Mouse (Mus musculus) cerebellum, adult (tissue): ENCODE results near the gene Pnisr.

Experiments used
- ATAC-seq: cut with Nextera tagmentation; 2 replicates; pipeline ENCODE4 v1.9.2; 2017; ENCODE audit warnings: mild to moderate bottlenecking, moderate library complexity, mixed read lengths; ENCODE audit not compliant: insufficient number of reproducible peaks, low FRiP score, low TSS enrichment

Gene Pnisr

DNA sequence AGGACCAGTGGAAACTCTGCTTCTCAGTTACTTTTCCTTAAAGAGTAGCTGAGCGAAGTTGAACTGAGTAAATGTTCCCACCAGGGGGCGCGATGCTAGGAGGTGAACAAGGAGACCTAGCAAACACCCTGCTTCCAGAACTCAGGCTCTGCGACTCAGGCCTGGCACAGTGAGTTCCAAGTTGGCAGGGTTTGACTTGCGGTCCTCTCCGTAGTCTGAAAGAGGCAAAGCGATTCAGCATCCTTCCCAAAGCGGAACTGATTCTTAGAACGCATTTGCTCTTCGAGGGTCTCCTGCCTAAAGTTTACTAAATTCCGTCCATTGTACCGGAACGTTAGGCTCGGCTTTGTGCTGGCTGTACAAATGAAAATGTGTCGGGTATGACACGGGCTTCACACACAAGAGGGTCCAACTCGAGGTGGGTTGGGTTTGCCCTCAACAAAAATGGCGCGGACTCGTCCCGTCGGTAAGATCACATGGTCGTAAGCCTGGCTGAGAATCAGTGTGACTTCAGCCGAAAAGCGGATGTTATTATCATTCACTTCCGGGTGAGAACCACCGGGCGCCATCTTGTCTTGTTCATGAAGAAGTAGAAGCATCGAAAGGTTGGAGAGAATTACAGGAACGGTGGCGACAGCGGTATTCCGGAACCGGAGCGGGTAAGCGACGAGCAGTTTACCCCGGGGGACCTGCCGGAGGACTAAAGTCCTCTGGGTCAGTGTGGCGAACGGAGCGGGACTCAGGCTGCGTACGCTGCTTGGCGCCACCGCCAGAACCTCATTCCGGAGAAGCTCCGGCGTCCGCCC is at the start of gene Pnisr:
Gene Pnisr (plus strand): TSS at position 103 of the 806 bp plus-strand sequence.
- peak; percentile 95 for ATAC-seq

DNA sequence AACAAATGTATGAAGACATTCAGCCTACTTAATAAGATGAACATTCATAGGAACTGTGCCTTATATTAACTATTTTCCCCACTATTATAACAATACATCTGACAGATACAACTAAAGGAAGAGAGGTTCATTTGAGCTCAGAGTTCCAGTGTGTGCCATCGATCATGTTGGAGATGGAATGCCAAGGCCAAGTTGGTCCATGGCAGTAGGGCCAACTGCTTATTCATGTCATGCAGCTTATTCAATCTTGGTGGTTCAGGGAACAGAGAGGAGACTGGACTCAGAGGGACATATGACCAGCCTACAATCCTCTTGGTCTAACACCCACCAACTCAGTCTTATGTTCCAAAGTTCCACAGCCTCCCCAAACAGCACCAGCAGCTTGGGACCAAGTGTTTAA is 46.4 kb upstream of the Pnisr start:
- ATAC-seq, result no peak

DNA sequence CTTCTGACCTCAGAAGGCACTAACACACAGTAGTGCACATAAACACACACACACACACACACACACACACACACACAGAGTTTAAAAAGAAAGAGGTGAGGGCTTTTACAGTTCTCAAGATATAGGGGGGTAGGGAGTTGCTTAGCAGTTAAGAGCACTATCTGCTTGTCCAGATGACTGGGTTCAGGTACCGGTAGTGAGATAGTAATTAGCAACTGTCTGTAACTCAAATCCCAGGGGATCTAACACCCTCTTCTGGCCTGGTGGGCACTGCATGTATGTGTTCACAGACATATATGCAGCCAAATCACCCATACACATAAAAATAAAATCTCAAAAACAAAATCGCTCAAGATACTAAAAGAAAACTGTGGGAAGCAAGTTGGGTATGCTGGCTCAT is 45.8 kb upstream of the Pnisr start:
- ATAC-seq, result no peak

DNA sequence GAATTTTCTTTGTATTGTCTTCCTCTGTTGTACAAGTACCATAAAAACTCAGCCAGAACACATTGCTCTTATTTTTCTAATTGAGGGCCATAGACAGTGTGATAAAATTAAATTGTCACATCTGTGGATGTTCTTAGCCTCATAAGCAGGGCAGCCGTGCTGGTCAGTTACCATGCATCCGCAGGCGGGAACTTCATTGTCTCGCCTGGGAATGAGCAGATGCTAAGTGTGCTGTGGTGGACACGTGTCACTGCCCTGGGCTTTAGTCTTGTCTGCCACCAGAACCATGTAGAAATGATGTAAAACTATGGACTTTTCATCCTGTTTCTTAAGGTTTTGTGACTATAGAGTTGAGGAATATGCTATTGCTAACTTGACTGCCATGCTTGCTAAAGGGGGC is 40.2 kb upstream of the Pnisr start:
- ATAC-seq, result no peak

DNA sequence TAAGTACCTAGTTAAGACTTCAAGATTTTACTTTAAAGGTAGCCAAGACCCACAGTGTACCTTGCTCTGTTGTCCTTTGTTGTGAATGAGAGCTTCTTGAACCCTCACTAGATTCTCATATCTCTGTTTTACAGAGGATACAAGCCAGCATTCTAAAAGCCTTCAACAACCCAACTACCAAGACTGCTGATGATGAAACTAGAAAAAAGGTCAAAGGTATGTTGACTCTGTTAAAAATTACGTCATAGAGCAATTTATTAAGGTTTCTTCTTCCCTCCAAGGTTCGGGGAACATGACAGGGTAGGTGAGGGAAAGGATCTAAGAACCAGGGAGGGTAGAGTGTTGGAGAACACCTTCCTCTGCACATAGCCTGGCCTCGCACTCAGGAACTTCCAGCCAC is 36.8 kb upstream of the Pnisr start:
- ATAC-seq, result no peak

DNA sequence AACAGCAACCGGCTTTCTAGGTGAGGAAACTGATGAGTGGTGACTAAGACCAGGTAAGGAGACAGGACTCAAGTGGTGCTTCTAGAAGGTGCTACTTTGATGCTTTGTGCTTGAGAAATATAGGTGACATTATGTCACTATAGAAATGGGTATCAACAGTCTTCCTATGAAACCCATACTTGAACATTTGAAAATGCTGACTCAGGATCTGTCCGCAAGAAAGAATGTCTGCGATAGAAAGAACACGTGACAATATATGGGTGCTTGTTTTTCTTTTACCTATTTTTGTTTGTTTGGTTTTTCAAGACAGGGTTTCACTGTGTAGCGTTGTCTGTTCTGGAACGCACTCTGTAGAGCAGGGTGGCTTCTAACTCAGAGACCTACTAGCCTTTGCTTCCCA is 34.7 kb upstream of the Pnisr start:
- no peak for ATAC-seq

DNA sequence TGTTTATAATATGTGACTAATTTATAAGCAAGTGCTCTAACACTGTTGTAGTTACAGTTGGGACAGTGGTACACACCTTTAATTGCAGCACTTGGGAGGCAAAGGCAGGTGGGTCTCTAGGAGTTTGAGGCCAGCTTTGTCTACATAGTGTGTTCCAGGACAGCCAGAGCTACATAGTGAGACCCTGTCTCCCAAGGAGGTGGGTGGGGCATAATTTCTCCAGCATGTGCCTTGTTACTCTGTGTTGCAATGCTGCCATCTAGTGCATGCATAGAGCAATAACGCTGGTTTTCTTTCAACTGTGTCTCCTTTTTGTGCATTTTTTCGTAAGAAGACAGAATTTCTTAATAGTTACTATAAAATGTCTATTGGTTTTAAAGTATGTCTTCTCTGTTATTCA is 33.4 kb upstream of the Pnisr start:
- peak; percentile 56; the same call in 1 of the 2 replicates for ATAC-seq

DNA sequence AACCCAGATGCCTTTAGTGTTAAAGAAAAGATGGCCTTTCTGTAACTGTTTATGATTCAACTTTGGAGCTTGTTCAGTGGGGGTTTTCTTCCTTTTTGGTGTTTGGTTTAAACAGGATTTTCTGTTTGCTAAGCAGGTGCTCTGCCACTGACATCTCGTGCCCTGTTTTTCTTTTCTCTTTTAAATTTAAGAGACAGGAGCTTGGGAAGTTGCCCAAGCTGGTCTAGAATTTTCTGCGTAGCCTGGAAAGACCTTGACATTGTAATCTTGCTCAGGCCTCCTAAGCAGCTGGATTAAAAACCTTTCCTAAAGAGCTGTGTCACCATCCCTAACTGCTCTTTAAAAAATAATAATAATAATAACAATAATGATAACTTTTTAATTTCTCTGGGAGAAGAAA is 20.8 kb upstream of the Pnisr start:
- ATAC-seq, result no peak

DNA sequence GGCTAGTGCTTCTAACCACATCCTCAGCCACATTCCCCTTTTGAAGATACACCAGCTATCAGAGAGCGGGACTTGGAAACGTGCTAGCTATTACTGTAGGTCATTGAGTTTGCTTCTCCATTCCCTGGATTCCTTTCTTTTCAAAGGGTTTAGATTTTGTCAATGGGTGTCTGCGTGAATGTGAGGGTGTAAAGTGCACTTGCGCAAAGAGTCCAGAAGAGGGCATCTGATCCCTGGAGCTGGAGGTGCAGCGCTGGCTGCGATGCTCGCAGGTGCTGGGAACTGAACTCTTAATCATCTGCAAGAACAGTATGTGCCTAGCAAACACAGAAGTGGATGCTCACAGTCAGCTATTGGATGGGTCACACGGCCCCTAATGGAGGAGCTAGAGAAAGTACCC is 14.5 kb upstream of the Pnisr start:
- ATAC-seq, result no peak

DNA sequence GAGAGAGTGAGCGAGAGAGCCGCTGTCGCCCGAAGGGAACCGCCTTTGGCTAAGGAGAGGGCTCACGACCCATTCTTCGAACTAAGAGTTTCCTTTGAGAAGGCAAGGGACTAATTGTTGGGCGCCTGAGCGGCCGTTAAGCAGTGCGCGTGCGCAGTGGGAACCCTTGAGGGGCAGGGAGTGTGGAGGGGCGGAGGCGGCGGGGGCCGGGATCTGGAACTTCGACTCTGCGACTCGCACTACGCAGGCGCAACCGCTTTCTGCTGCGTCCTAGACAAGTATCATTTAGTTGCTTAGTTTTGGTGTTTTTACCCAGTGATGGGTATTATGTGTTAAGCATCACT is 876 bp downstream of the Pnisr start:
- peak; percentile 82 for ATAC-seq

DNA sequence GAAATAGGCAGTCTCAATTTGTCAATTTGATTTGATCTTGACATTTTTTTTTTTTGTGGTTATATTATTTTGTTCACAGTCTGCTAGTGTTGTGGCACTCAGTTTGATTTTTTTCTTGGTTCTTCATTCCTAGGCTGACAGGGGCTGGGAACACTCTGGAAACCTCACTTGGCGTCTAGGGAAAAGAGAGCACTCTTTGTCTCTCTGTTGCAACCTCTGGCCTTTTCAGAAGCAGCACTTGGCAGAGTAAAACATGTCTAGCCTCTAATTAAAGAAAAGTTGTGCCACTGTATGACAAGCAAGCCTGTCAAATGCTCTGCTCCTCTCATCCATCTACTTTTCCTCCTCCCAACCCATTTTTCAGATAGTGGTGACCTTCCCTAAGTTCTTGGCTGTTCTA is 10.1 kb downstream of the Pnisr start:
- no peak for ATAC-seq

DNA sequence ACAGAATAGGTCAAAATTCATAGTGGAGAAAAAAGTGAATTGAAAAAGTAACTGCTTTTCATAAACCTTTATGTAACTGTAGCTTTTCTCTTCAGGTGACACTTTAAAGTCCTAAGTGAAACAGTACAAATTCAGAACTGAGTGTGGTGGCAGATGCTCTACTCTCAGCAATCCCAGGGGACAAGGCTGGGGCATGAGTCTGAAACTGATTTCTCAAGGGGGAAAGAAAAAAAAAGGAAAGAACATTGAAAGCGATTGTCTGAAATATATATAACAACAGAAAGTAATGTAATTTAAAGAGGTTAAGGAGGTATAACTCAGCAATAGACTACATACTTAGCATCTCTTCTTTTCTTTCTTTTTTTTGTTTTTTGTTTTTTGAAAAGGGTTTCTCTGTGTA is 17.8 kb downstream of the Pnisr start:
- no peak for ATAC-seq

DNA sequence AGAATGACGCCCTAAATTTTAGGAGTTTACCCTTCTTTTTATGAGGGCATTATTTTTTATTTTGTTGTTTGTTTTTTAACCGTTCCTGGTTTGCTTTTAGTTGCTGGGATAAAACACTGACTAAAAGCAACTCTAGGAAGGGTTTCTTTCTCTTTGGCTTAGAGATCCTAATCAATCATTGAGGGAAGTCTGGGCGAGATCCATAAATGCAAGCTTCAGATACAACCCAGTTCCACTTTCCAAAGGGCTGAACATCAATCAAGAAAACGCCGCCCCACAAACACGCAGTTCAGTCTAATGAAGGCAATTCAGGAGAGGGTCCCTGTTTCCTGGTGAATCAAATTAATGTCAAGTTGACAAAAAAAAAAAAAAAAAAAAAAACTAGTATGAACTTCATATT is 31.4 kb downstream of the Pnisr start:
- no peak for ATAC-seq

DNA sequence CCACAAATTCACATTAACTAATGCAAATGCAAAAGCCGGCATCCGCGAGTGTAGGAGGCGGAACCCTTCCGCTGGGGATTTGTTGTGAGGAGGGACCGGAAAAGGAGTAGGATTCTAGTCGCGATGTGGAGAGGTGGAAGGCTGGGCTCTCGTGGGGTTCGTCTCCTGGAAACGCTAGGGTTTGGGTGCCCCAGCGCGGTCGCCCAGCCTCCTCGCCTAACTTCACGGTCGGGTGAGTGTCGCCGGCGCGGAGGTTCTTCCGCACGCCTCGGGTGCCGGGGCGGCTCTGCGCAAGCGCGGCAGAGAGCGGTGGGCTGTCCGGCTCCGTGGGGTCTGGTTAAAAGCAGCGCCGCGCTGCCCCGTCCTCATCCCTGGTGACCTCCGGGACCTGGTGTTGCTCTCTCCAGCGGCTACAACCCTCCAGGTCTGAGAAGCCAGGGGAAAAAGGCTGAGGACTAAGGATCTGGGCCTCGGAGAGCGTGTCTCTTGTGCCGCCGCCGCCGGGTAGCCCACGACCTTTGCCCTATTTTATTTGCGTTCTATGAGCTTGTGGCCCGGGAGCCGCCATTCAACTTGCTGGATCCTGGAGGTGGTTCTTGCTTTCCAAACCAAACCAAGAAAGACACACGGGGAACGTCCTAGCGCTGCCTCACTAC is 32.3 kb downstream of the Pnisr start, which contains the start of gene Coq3:
Gene Coq3 (plus strand): TSS at position 109 of the 656 bp plus-strand sequence.
- ATAC-seq, result peak; percentile 91

DNA sequence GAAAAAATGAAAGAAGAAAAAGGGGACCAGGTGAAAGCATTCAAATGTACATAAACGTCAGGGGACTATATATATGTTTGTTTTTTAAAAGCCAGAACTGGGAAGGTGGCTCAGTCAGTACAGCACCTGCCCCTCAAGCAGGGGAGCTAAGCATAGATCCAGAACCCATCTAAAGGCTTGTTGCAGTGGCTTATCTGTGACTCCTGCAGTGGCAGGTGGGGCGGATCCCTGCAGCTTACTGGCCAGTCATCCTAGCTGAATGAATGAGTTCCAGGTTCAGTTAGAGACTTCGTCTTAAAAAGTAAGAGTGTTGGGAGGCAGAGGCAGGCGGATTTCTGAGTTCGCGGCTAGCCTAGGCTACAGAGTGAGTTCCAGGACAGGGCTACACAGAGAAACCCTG is 35.4 kb downstream of the Pnisr start:
- ATAC-seq, result no peak

DNA sequence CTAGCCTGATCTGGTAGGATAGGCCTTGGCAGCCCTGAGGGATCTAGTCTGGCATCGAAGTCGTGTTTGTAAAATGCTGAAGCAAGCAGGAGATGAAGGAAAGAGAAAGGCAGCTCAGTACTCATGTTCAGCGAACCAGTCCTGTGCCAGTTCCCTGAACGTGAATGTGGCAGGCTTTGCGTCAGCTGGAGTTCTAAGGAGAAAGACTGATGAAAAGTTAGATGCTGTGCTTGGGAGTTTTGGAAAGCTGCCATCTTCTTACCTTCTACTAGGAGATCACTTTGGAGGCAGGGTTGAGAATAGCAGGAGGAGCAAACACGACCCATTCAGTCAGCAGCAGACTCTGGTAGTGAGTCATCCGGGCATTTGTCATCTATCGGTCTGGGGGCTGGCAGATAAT is 38.4 kb downstream of the Pnisr start:
- no peak for ATAC-seq
